Mouse (Mus musculus): Measurements from ENCODE around the gene Rdh1. TPM values are rescaled to one million over a fixed set of nuclear protein-coding genes. Genes with fewer than 3 reads are reported as not detected.

The Rdh1 gene
- polyA plus RNA-seq (2012; rRNA removed), result 0.05 and 0.11 TPM in 2 replicates

DNA sequence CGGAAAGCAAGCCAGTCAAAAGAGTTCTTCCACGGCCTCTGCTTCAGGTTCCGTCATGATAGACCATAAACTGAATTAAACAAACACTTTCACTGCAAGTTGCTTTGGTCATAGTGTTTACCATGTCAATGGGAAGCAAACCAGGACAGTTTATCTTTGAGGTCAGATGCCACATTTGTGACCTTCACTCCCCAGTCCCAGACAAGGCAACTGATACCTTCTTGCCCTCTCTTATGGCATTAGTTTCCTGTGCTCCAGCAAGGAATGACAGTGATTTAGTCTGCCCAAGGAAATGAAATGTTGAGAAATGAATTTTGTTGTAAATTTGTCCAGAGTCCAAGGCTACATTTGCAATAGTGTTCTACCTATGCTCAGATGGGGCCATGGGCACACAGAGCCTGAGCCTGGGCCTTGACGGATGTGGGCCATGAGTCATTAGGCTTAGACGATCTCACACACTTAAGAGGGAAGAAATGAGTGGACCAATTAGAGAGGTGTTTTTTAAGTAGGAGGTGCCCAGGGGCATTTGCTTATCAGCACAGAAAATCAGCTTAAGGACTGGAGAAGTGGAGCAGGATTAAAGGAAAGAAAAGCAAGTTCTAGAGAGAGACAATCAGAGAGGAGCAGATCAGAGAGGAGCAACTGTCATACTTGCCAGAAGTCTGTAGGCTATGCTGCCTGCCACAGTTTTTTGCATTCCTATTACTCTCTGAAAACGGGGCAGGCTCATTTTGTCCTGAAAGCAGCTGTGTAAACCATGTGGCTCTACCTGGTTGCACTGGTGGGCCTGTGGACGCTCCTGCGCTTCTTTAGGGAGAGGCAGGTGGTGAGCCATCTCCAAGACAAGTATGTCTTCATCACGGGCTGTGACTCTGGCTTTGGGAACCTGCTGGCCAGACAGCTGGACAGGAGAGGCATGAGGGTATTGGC lies at the start of gene Rdh1, which contains the start of gene Rdh16f1:
Rdh1 (plus strand) TSS at position 541 of the 930 bp plus-strand sequence.
Rdh16f1 (plus strand) TSS at position 607 of the 930 bp plus-strand sequence.
- Histone ChIP-seq H3K4me3 (replicated peaks; ENCODE audit: extremely low read depth, low read depth, low read length) (no peak within 1 kb of the TSS), H3K4me1 (ENCODE audit: control insufficient read depth, insufficient read depth, low read length) (peaks cover 16% of the 10 kb centered on the region)
- no peak for DNase-seq
- 62% methylated on average over 9 of the region's 9 CpGs for WGBS
- no peak for TF ChIP-seq POLR2A (IDR thresholded peaks at IDR 0.05; ENCODE audit: borderline replicate concordance, extremely low read depth, low read depth, low read length)
- TF ChIP-seq CTCF (IDR thresholded peaks at IDR 0.05; ENCODE audit: insufficient read depth, low read length), result no peak

DNA sequence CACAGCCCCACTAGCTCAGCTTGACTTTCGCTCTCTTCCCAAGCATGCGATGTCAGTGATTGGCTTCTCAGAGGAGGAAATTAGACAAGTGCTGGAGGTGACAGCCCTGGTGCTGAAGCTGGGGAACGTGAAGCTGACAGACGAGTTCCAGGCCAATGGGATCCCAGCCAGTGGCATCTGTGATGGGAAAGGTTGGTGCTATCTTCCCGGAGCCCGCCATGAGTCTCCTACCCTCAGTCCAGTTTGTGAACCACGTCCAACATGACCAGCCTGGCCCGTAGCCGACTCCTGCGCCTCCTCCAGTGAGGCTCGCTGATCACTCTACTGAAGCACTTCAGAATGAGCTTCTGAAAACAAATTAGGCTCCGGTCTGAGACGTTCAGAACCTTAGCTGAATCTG lies 49.2 kb upstream of the Rdh1 start:
- WGBS, result 73% methylated on average over 13 of the region's 13 CpGs
- TF ChIP-seq POLR2A (IDR thresholded peaks at IDR 0.05; ENCODE audit: borderline replicate concordance, extremely low read depth, low read depth, low read length) (no peak), CTCF (IDR thresholded peaks at IDR 0.05; ENCODE audit: insufficient read depth, low read length) (no peak)
- no peak for DNase-seq
- Histone ChIP-seq H3K4me1 (ENCODE audit: control insufficient read depth, insufficient read depth, low read length) (no peaks in the 10 kb centered on the region), H3K4me3 (replicated peaks; ENCODE audit: extremely low read depth, low read depth, low read length) (no peak overlapping the region)

DNA sequence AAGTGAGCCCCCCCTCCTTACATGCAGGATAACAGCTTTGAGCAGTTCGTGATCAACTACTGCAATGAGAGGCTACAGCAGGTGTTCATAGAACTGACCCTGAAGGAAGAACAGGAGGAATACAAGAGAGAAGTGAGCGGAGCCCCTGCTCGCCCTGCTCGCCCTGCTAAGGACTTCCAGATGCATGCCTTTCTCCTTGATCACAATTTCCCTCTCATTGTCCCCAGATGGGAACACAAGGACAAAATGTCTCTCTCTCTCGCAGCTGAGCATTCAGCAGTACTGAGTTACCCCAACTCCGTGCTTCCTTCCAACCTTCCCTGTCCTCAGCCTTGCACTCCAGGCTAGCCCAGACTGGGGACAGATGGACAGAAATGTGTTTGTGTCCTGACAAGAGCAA lies 46.8 kb upstream of the Rdh1 start:
- Histone ChIP-seq H3K4me1 (ENCODE audit: control insufficient read depth, insufficient read depth, low read length) (no peaks in the 10 kb centered on the region), H3K4me3 (replicated peaks; ENCODE audit: extremely low read depth, low read depth, low read length) (no peak overlapping the region)
- no peak for TF ChIP-seq POLR2A (IDR thresholded peaks at IDR 0.05; ENCODE audit: borderline replicate concordance, extremely low read depth, low read depth, low read length)
- TF ChIP-seq CTCF (IDR thresholded peaks at IDR 0.05; ENCODE audit: insufficient read depth, low read length), result no peak
- DNase-seq, result no peak
- WGBS, result 73% methylated on average over 6 of the region's 6 CpGs

DNA sequence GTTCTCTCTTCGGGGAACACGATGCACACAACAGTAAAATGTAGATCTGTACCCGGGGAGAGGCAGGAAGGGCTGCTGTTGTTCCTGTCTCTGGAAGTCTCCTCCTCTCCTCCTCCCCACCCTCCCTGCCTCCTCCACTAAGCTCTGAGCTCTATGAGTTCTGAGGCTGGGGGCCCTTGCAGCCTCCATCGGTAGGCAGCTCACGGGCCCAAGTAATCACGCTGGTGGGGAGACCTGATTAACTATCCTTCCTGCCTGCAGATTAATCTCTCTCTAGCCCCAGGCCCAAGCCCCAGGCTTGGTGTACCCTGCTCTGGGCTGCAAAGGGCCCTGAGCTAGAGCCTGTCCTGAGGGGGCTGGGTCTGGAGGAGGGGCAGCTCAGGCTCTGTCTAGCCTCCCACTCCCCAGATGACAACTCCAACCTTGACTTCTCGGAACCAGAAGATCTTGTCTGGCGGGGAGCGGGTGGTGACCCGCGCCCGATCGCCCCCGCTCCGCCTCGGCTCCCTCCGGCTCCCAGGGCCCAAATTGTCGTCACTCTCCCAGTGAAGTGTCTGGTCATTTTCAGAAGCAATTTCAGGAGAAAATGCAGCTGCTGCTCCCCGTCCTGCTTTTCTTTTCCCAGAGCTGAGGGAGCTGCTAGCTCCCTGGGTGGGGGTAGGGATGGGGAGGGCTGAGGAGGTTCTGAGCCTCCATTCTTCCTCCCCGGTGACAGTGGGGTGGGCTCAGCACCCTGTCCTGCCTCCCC lies 37.7 kb upstream of the Rdh1 start:
- H3K4me3 ChIP-seq (replicated peaks; ENCODE audit: extremely low read depth, low read depth, low read length), result no peak overlapping the region
- TF ChIP-seq POLR2A (IDR thresholded peaks at IDR 0.05; ENCODE audit: borderline replicate concordance, extremely low read depth, low read depth, low read length), result no peak
- no peak for TF ChIP-seq CTCF (IDR thresholded peaks at IDR 0.05; ENCODE audit: insufficient read depth, low read length)
- no peak for DNase-seq
- no peaks in the 10 kb centered on the region for H3K4me1 ChIP-seq (ENCODE audit: control insufficient read depth, insufficient read depth, low read length)
- WGBS, result 33% methylated on average over 20 of the region's 20 CpGs

DNA sequence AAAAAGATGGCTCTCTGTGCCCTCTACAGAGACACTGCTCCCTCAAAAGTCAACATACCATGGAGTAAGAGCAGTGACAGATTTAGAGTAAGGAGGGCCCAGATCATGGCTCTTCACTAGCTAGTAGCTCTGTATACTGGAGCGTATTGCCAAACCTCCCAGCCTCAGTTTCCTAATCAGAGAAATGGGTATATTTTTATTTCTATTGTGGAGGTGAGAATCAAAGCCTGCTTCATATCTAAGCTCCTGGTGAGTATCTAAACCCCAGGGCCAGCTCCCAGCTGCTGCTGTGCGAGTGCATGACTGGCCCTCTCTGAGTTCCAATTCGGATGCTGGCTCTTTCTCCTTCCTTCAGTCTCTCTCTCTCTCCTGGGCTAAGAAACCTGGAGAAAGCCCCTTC lies 35.3 kb upstream of the Rdh1 start, which contains the start of gene Tac2:
Tac2 (plus strand) TSS at position 301 of the 400 bp plus-strand sequence.
- 78% methylated on average over 3 of the region's 3 CpGs for WGBS
- DNase-seq, result no peak
- TF ChIP-seq CTCF (IDR thresholded peaks at IDR 0.05; ENCODE audit: insufficient read depth, low read length), result no peak
- no peak for TF ChIP-seq POLR2A (IDR thresholded peaks at IDR 0.05; ENCODE audit: borderline replicate concordance, extremely low read depth, low read depth, low read length)
- no peak within 1 kb of the TSS for H3K4me3 ChIP-seq (replicated peaks; ENCODE audit: extremely low read depth, low read depth, low read length)
- H3K4me1 ChIP-seq (ENCODE audit: control insufficient read depth, insufficient read depth, low read length), result no peaks in the 10 kb centered on the region

DNA sequence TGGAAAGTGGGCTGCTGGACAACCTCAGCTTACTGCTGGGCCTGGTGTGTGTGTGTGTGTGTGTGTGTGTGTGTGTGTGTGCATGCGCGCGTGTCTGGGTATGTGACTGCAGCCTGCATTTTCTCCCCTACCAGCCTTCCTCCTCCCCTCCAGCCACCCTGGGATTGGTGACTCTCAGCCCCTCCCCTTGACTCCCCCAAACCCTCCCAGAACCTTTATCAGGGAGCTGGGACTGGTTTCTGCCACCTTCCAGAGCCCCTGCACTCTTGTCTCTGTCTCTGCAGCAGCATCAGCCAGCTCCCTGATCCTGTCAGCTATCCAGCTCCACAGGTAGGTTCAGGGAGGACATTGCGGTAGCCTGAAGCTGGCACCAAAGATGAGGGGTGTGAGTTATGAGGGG lies 34.4 kb upstream of the Rdh1 start:
- Histone ChIP-seq H3K4me3 (replicated peaks; ENCODE audit: extremely low read depth, low read depth, low read length) (no peak overlapping the region), H3K4me1 (ENCODE audit: control insufficient read depth, insufficient read depth, low read length) (no peaks in the 10 kb centered on the region)
- TF ChIP-seq POLR2A (IDR thresholded peaks at IDR 0.05; ENCODE audit: borderline replicate concordance, extremely low read depth, low read depth, low read length) (no peak), CTCF (IDR thresholded peaks at IDR 0.05; ENCODE audit: insufficient read depth, low read length) (no peak)
- no peak for DNase-seq
- 73% methylated on average over 4 of the region's 4 CpGs for whole genome bisulfite sequencing

DNA sequence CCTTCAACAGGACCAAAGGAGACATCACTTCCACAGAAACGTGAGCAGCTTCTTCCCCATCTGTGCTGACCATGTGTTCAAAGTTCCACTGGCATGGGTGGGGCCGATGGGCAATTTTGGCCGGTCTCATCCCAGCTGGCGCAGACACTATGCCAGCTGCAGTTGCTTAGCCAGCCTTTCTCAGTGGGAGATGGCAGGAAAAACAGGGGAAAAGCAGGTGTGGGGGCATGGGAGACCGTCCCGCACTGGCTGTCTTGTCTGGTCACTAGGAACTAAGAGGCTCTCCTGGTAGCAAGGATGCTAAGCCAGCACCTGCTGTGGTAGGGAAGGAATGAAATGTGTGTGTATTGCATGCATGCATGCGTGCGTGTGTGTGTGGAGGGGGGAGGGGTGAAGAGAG lies 31.1 kb upstream of the Rdh1 start:
- TF ChIP-seq CTCF (IDR thresholded peaks at IDR 0.05; ENCODE audit: insufficient read depth, low read length) (no peak), POLR2A (IDR thresholded peaks at IDR 0.05; ENCODE audit: borderline replicate concordance, extremely low read depth, low read depth, low read length) (no peak)
- no peak overlapping the region for H3K4me3 ChIP-seq (replicated peaks; ENCODE audit: extremely low read depth, low read depth, low read length)
- no peaks in the 10 kb centered on the region for H3K4me1 ChIP-seq (ENCODE audit: control insufficient read depth, insufficient read depth, low read length)
- no peak for DNase-seq
- WGBS, result 73% methylated on average over 8 of the region's 8 CpGs

DNA sequence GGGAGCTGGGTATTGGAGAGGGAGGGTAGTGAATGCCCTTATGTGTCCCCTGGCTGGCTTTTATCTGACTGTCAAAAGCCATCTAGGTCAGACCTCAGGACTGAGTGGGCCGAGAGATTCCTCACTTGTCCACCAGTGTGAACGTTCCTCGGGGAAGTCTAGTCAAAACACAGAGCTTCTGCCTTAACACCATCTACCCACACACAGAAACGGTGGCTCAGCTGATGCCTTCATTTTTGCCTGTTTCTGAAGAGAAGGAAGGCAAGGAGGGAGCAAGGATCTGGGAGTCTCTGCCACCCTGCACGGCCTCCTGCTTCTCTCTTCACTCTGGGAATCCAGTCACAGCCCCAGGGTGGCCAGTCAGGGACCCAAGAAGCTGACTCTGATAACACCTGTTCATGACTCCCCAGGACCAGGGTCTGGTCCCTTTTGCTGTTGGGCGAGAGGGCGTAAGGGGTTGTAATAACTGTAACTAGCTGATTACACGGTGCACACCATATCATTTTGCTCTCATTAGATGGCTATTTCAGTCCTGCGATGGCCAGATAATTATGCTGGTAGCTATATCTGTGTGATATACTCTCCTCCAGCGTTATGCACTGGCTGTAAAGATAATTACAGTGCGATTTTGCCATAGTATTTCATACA lies 29.1 kb upstream of the Rdh1 start:
- Histone ChIP-seq H3K4me3 (replicated peaks; ENCODE audit: extremely low read depth, low read depth, low read length) (no peak overlapping the region), H3K4me1 (ENCODE audit: control insufficient read depth, insufficient read depth, low read length) (no peaks in the 10 kb centered on the region)
- WGBS, result 63% methylated on average over 11 of the region's 11 CpGs
- TF ChIP-seq CTCF (IDR thresholded peaks at IDR 0.05; ENCODE audit: insufficient read depth, low read length) (no peak), POLR2A (IDR thresholded peaks at IDR 0.05; ENCODE audit: borderline replicate concordance, extremely low read depth, low read depth, low read length) (no peak)
- DNase-seq, result no peak

DNA sequence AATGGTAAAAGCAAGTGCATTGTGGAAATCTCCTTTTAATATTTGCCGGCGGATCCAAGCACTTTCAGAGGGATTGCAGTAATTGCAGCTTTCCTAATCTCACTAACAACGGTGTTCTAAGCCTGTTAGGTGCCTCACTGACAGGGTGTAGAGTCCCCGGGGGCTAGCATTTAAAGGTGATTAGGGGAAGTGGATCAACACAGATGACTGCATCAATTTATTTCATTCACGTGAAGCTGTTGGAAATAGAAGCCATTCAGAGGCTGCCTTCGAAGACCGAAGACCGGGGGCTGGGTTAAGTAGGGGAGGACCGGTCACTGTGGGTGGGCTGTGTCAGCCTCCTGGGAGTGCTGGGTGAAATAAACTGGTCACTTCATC lies 28.6 kb upstream of the Rdh1 start:
- no peak for TF ChIP-seq POLR2A (IDR thresholded peaks at IDR 0.05; ENCODE audit: borderline replicate concordance, extremely low read depth, low read depth, low read length)
- no peak for TF ChIP-seq CTCF (IDR thresholded peaks at IDR 0.05; ENCODE audit: insufficient read depth, low read length)
- Histone ChIP-seq H3K4me1 (ENCODE audit: control insufficient read depth, insufficient read depth, low read length) (no peaks in the 10 kb centered on the region), H3K4me3 (replicated peaks; ENCODE audit: extremely low read depth, low read depth, low read length) (no peak overlapping the region)
- WGBS, result 56% methylated on average over 9 of the region's 9 CpGs
- no peak for DNase-seq

All from lung, adult 2 months (tissue).